ENCODE assay signal across 21 mouse cellular contexts in the genomic region with DNA sequence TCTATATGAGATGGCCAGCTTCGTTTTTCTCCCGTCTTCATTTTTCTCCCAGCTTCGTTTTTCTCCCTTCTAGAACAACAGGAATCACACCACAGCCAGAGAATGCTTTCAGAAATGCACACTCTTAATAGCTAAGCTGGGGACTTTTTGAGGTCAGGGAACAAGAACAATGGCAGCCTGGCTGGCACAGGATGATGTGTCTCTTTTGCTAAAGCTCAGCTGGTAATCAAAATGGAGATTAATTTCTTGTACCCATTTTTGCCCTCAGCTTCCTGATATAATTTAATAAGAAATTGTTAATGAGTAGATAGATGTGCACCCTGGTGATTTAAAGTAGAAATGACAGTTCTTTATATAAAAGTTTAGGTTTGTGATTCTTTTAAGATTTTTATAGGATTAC. TPM values are rescaled to one million over a fixed set of nuclear protein-coding genes. Genes with fewer than 3 reads are reported as not detected.
"Had no signal": no experiment of that assay in that cellular context is flagged by ENCODE, and none has a peak within 500 bp of the region (broad histone marks: within the 10 kb centered on the region; RNA-seq: fewer than 3 reads in every experiment).

No protein-coding gene starts in this region.

- H3K4me2 ChIP-seq: lung, embryonic 14.5 days; midbrain, embryonic 12.5 days; neural tube, embryonic 13.5 days; neural tube, embryonic 15.5 days; stomach, embryonic 15.5 days had no signal

- ATAC-seq: midbrain, embryonic 16.5 days had no signal

- H3K9me3 ChIP-seq: neural tube, embryonic 13.5 days; neural tube, embryonic 15.5 days; stomach, embryonic 15.5 days had no signal

- H3K4me1 ChIP-seq: midbrain, embryonic 10.5 days; midbrain, embryonic 12.5 days; neural tube, embryonic 13.5 days; neural tube, embryonic 15.5 days; stomach, embryonic 15.5 days had no signal

- H3K4me3 ChIP-seq: midbrain, embryonic 10.5 days; midbrain, embryonic 12.5 days; myocyte; neural tube, embryonic 13.5 days; neural tube, embryonic 15.5 days; stomach, embryonic 15.5 days had no signal

- H3K27ac ChIP-seq: midbrain, embryonic 10.5 days; midbrain, embryonic 12.5 days; neural tube, embryonic 13.5 days; neural tube, embryonic 15.5 days; stomach, embryonic 15.5 days; stomach, postnatal 0 days had no signal

- DNase-seq: lung, adult 18-20 months; lung, embryonic 14.5 days; lung, postnatal 10 days; lung, postnatal 4 days; midbrain, embryonic 14.5 days; right cerebral cortex, adult 18-20 months; right cerebral cortex, postnatal 25 days; right cerebral cortex, postnatal 4 days; thymus, adult 2 months; thymus, postnatal 25 days; thymus, postnatal 4 days had no signal

- H3K9ac ChIP-seq: lung, embryonic 14.5 days; midbrain, embryonic 12.5 days; neural tube, embryonic 13.5 days; neural tube, embryonic 15.5 days; stomach, embryonic 15.5 days had no signal

- H3K27me3 ChIP-seq: midbrain, embryonic 12.5 days; neural tube, embryonic 13.5 days; neural tube, embryonic 15.5 days; stomach, embryonic 15.5 days had no signal

- H3K36me3 ChIP-seq: midbrain, embryonic 10.5 days; midbrain, embryonic 12.5 days; neural tube, embryonic 13.5 days; neural tube, embryonic 15.5 days; stomach, embryonic 15.5 days had no signal

RNA-seq across cellular contexts. Expression of a gene that starts 52.8 kb away (rescaled TPM):
- polyA plus RNA-seq: lung, embryonic 14.5 days; lung, embryonic 16.5 days; midbrain, embryonic 10.5 days; midbrain, embryonic 12.5 days; midbrain, embryonic 14.5 days; midbrain, embryonic 16.5 days; neural tube, embryonic 11.5 days; neural tube, embryonic 15.5 days had no signal
